Mouse (Mus musculus) megakaryocyte, embryonic 14.5 days (primary cell): ENCODE data around the gene Fez2. TPM values are rescaled to one million over a fixed set of nuclear protein-coding genes. Genes with fewer than 3 reads are reported as not detected.

Source experiments
- H3K27me3 ChIP-seq: replicated peaks from 2 replicates; pipeline ENCODE3; 2012; ENCODE audit warnings: inconsistent platforms
- H3K36me3 ChIP-seq: replicated peaks from 2 replicates; pipeline ENCODE3; 2012; ENCODE audit warnings: low read length, inconsistent platforms, mixed read lengths
- H3K4me1 ChIP-seq: 2 replicates; pipeline ENCODE4 v1.6.1; 2012; ENCODE audit warnings: inconsistent platforms
- H3K4me3 ChIP-seq: replicated peaks from 2 replicates; pipeline ENCODE3; 2012; ENCODE audit warnings: moderate library complexity, mild to moderate bottlenecking, inconsistent platforms
- H3K9me3 ChIP-seq: 2 replicates; pipeline ENCODE4 v1.6.1; 2012; ENCODE audit warnings: inconsistent platforms
- FLI1 ChIP-seq: IDR thresholded peaks from 2 replicates; pipeline ENCODE4 v1.6.1; 2012; ENCODE audit warnings: low read length, inconsistent platforms, mixed read lengths
- GATA1 ChIP-seq: IDR thresholded peaks from 3 replicates; pipeline ENCODE4 v1.6.1; 2012; ENCODE audit warnings: mixed read lengths, low read length, inconsistent platforms, borderline replicate concordance
- polyA plus RNA-seq: library from polyadenylated mRNA; stranded (reverse); fragments of >175 nt; gene quantifications from 2 replicates; pipeline ENCODE4 v1.2.3, GENCODE M21; 2012; ENCODE audit warnings: low replicate concordance; ENCODE audit not compliant: insufficient read depth

Fez2 gene
- polyA plus RNA-seq, 1 experiment = 9.9 TPM

- H3K9me3 ChIP-seq = no peaks in the 10 kb centered on the region
- TF ChIP-seq GATA1 (no peak), FLI1 (no peak)
- H3K36me3 ChIP-seq = peaks cover 71% of the 10 kb centered on the region
- H3K27me3 ChIP-seq = no peaks in the 10 kb centered on the region
- no peak overlapping the region for H3K4me3 ChIP-seq
- peaks cover 52% of the 10 kb centered on the region for H3K4me1 ChIP-seq
Measured at GRCm38 (mm10) chr17:78409900-78410299, 8.1 kb downstream of the Fez2 start.

- Histone ChIP-seq H3K27me3 (no peaks in the 10 kb centered on the region), H3K4me1 (peaks cover 54% of the 10 kb centered on the region), H3K36me3 (peaks cover 86% of the 10 kb centered on the region), H3K4me3 (no peak overlapping the region), H3K9me3 (no peaks in the 10 kb centered on the region)
- TF ChIP-seq GATA1 = no peak
- TF ChIP-seq FLI1 = no peak
Measured at GRCm38 (mm10) chr17:78408386-78408785, 9.6 kb downstream of the Fez2 start.

GRCm38 (mm10) chr17:78407581-78407980 is 10.4 kb downstream of the Fez2 start:
- H3K27me3 ChIP-seq = no peaks in the 10 kb centered on the region
- H3K9me3 ChIP-seq = no peaks in the 10 kb centered on the region
- TF ChIP-seq GATA1 (no peak), FLI1 (no peak)
- H3K4me3 ChIP-seq = no peak overlapping the region
- H3K4me1 ChIP-seq = peaks cover 55% of the 10 kb centered on the region
- H3K36me3 ChIP-seq = peaks cover 91% of the 10 kb centered on the region

DNA sequence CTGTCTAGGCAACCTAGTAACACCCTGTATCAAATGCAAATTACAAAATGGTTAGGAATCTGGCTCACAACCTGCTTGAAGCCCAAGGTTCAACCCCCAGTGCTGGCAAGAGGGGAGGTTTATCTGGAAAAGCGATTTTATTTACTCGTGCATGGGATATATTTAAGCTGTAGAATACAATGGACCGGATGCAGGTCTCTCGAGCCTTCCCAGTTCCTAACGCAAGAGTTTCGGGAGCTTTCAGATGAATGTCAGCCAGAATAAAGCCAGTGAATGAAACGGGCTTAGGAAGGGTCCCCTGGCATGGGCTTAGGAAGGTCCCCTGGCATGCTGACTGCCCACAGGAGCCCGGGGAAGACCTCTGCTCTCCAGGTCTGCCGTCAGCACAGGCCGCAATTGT is 11.1 kb downstream of the Fez2 start:
- H3K27me3 ChIP-seq = no peaks in the 10 kb centered on the region
- no peak for TF ChIP-seq GATA1
- no peak for TF ChIP-seq FLI1
- H3K36me3 ChIP-seq = peaks cover 91% of the 10 kb centered on the region
- peaks cover 56% of the 10 kb centered on the region for H3K4me1 ChIP-seq
- H3K4me3 ChIP-seq = no peak overlapping the region
- H3K9me3 ChIP-seq = no peaks in the 10 kb centered on the region

DNA sequence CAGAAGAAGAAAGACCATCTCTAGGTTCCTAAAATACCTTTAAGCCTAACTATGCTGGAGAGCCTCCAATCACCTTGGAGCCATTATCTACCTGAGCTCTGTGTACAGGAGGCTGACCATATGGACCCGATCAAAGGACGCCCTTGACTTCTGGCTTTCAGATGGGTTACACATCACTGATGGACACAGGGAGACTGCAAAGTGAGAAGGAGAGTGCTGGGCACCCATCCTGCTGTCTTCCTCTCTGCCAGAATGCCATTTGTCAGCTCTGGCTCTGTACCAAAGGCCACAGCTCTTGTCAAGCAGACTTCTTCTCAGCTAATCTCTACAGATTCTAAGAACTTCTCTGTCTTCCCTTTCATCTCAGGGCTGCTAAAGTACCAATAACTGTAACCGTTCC is 12.6 kb downstream of the Fez2 start:
- peaks cover 91% of the 10 kb centered on the region for H3K36me3 ChIP-seq
- no peaks in the 10 kb centered on the region for H3K9me3 ChIP-seq
- H3K27me3 ChIP-seq = no peaks in the 10 kb centered on the region
- no peak overlapping the region for H3K4me3 ChIP-seq
- H3K4me1 ChIP-seq = peaks cover 67% of the 10 kb centered on the region
- no peak for TF ChIP-seq FLI1

- Histone ChIP-seq H3K27me3 (no peaks in the 10 kb centered on the region), H3K4me3 (no peak overlapping the region), H3K4me1 (peaks cover 64% of the 10 kb centered on the region), H3K9me3 (no peaks in the 10 kb centered on the region), H3K36me3 (peaks cover 90% of the 10 kb centered on the region)
- no peak for TF ChIP-seq GATA1
- no peak for TF ChIP-seq FLI1
Measured at GRCm38 (mm10) chr17:78403804-78404203, 14.1 kb downstream of the Fez2 start.

DNA sequence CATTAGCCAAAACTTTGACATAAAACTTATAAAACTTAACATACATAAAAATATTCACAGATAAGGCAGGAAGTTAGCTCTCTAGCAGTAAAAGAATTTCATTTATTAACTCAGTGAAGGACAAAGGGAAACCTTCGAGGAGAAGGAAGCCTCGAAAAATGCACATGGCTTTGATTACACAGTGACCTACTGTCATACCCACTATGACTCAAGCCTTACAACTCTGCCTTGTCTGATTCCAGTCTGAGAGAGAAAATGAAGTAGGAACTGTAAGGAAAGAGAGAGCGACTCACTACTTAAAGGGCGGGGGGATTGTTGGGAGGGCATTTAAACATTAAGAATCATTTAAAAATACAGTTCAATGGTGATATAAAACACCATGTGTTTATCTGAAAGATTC is 14.7 kb downstream of the Fez2 start:
- Histone ChIP-seq H3K9me3 (no peaks in the 10 kb centered on the region), H3K4me1 (peaks cover 58% of the 10 kb centered on the region), H3K36me3 (peaks cover 90% of the 10 kb centered on the region), H3K27me3 (no peaks in the 10 kb centered on the region), H3K4me3 (no peak overlapping the region)
- TF ChIP-seq GATA1 = no peak
- TF ChIP-seq FLI1 = no peak

DNA sequence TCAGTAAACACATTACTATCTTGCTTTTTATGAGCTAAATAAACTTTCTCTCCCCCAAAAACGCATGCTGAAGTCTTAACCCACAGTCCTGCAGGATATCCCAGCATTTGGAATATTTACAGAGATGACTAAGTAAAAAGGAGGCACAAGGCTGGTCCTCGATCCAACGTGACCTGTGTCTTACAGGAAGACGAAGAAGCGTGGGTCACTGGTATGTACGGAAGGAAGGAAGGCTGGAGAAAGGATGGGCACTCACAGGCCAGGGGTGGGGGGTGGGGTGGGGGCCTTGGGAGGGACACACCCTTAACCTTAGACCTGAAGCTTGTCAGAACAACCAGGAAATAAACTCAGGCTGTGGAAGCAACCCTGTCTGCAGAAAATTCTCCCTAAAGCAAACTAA is 15.8 kb downstream of the Fez2 start:
- Histone ChIP-seq H3K4me3 (no peak overlapping the region), H3K27me3 (no peaks in the 10 kb centered on the region), H3K36me3 (peaks cover 91% of the 10 kb centered on the region), H3K9me3 (no peaks in the 10 kb centered on the region), H3K4me1 (peaks cover 54% of the 10 kb centered on the region)
- no peak for TF ChIP-seq GATA1
- TF ChIP-seq FLI1 = no peak

DNA sequence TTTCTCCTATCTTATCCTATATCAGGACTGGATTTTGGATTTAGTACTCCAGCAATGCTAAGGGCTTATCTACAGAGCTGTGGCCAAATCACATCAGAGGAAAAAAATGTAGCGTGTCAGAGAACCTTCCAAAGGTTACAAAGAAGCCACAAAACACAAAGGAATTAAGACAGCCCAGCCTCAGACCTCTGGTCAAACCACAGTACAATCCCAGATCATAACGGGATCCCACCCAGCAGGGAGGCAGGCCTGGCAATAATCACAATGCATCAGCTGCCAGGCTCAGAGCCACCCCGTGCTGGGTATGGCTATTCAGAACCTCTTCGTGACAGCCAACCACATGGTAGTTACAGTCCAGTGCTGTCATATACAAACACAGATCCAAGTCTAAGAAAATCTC is 16.2 kb downstream of the Fez2 start:
- Histone ChIP-seq H3K4me1 (peaks cover 50% of the 10 kb centered on the region), H3K9me3 (no peaks in the 10 kb centered on the region), H3K4me3 (no peak overlapping the region), H3K27me3 (no peaks in the 10 kb centered on the region), H3K36me3 (peaks cover 91% of the 10 kb centered on the region)
- TF ChIP-seq FLI1 (no peak), GATA1 (no peak)

DNA sequence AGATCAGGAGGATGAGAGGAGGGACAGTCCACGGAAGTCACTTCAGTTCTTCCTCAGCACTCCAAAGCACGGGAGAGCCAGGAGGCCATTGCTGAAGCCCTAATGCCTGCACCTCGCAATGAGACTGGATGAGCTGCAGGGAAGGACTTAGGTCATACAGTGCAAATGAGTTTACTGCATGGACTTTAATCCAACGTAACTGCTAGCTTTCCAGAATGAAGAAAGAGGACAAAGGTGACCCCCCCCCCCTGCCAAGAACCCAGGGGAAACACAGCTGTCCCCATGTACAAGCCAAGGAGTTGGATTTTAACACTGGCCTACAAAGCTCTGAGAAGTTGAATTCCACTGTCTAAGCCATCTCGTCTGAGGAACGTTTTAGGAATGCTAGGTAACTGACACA is 16.6 kb downstream of the Fez2 start:
- Histone ChIP-seq H3K9me3 (no peaks in the 10 kb centered on the region), H3K36me3 (peaks cover 93% of the 10 kb centered on the region)

More for the DNA sequence above, 16.6 kb downstream of the Fez2 start:
- TF ChIP-seq GATA1 (no peak), FLI1 (no peak)
- peaks cover 49% of the 10 kb centered on the region for H3K4me1 ChIP-seq
- H3K4me3 ChIP-seq = no peak overlapping the region
- H3K27me3 ChIP-seq = no peaks in the 10 kb centered on the region
